Mouse (Mus musculus): ENCODE data around the gene Gm20388. TPM values are rescaled to one million over a fixed set of nuclear protein-coding genes. Genes with fewer than 3 reads are reported as not detected.

The Gm20388 gene
- total RNA-seq, 2 experiments from 2014 or later, result 2.2 to 7.6 TPM

- DNase-seq (ENCODE audit: low spot score in 2 of 2), result no peak
- no peak overlapping the region for H3K27ac ChIP-seq
- H3K4me3 ChIP-seq, result no peak overlapping the region
- no peak for TF ChIP-seq CTCF (conservative IDR thresholded peaks at IDR 0.05)
Observed at GRCm38 (mm10) chr8:120174606-120175005, 264.0 kb downstream of the Gm20388 start.

- no peak overlapping the region for H3K27ac ChIP-seq
- DNase-seq (ENCODE audit: low spot score in 2 of 2), result no peak
- no peak for TF ChIP-seq CTCF (conservative IDR thresholded peaks at IDR 0.05)
- H3K4me3 ChIP-seq, result no peak overlapping the region
Observed at GRCm38 (mm10) chr8:120176605-120177004, 266.0 kb downstream of the Gm20388 start.

- DNase-seq (ENCODE audit: low spot score in 2 of 2), result peak; percentile 47 to 60
- TF ChIP-seq CTCF (conservative IDR thresholded peaks at IDR 0.05), result no peak
- Histone ChIP-seq H3K4me3 (peak within 1 kb of the TSS; percentile 17; the same call in 1 of the 2 replicates), H3K27ac (0 out of 2 replicates have a peak within 1 kb of the TSS, but pooled peaks have one; percentile 23)
Observed at GRCm38 (mm10) chr8:120177318-120178123, 266.9 kb downstream of the Gm20388 start, which contains the start of gene Fam92b. Gene Fam92b (minus strand): TSS chr8:120177466.

- DNase-seq (ENCODE audit: low spot score in 2 of 2), result no peak
- H3K27ac ChIP-seq, result no peak overlapping the region
- H3K4me3 ChIP-seq, result no peak overlapping the region
- TF ChIP-seq CTCF (conservative IDR thresholded peaks at IDR 0.05), result no peak
Observed at GRCm38 (mm10) chr8:120178124-120178514, 267.5 kb downstream of the Gm20388 start.

GRCm38 (mm10) chr8:120179027-120179431 lies 268.4 kb downstream of the Gm20388 start:
- H3K4me3 ChIP-seq, result no peak overlapping the region; the same call in 1 of the 2 replicates
- no peak overlapping the region for H3K27ac ChIP-seq
- peak; percentile 83 to 96 for DNase-seq (ENCODE audit: low spot score in 2 of 2)
- peak; percentile 93 for TF ChIP-seq CTCF (conservative IDR thresholded peaks at IDR 0.05)

GRCm38 (mm10) chr8:120180445-120180970 lies 269.9 kb downstream of the Gm20388 start:
- DNase-seq (ENCODE audit: low spot score in 2 of 2), result no peak
- H3K27ac ChIP-seq, result no peak overlapping the region
- no peak overlapping the region for H3K4me3 ChIP-seq
- TF ChIP-seq CTCF (conservative IDR thresholded peaks at IDR 0.05), result no peak

- no peak for TF ChIP-seq CTCF (conservative IDR thresholded peaks at IDR 0.05)
- H3K4me3 ChIP-seq, result no peak overlapping the region
- DNase-seq (ENCODE audit: low spot score in 2 of 2), result no peak
- H3K27ac ChIP-seq, result no peak overlapping the region
Observed at GRCm38 (mm10) chr8:120181274-120181673, 270.6 kb downstream of the Gm20388 start.

- no peak for DNase-seq (ENCODE audit: low spot score in 2 of 2)
Observed at GRCm38 (mm10) chr8:120181861-120182414, 271.3 kb downstream of the Gm20388 start.

GRCm38 (mm10) chr8:120184366-120184765 lies 273.7 kb downstream of the Gm20388 start:
- TF ChIP-seq CTCF (conservative IDR thresholded peaks at IDR 0.05), result no peak
- Histone ChIP-seq H3K27ac (no peak overlapping the region), H3K4me3 (no peak overlapping the region)
- DNase-seq (ENCODE audit: low spot score in 2 of 2), result no peak

More at GRCm38 (mm10) chr8:120181861-120182414, 271.3 kb downstream of the Gm20388 start:
- H3K4me3 ChIP-seq, result no peak overlapping the region
- H3K27ac ChIP-seq, result no peak overlapping the region
- peak; percentile 31 for TF ChIP-seq CTCF (conservative IDR thresholded peaks at IDR 0.05)

GRCm38 (mm10) chr8:120184850-120185792 lies 274.5 kb downstream of the Gm20388 start:
- no peak for DNase-seq (ENCODE audit: low spot score in 2 of 2)
- TF ChIP-seq CTCF (conservative IDR thresholded peaks at IDR 0.05), result no peak
- H3K27ac ChIP-seq, result no peak overlapping the region; the same call in 1 of the 2 replicates
- H3K4me3 ChIP-seq, result no peak overlapping the region

GRCm38 (mm10) chr8:120186454-120186853 lies 275.8 kb downstream of the Gm20388 start:
- no peak overlapping the region for H3K4me3 ChIP-seq
- no peak for DNase-seq (ENCODE audit: low spot score in 2 of 2)
- no peak for TF ChIP-seq CTCF (conservative IDR thresholded peaks at IDR 0.05)
- peak overlapping the region; percentile 55; the same call in 1 of the 2 replicates for H3K27ac ChIP-seq

- no peak for DNase-seq (ENCODE audit: low spot score in 2 of 2)
- H3K27ac ChIP-seq, result no peak overlapping the region
- no peak overlapping the region for H3K4me3 ChIP-seq
- TF ChIP-seq CTCF (conservative IDR thresholded peaks at IDR 0.05), result no peak
Observed at GRCm38 (mm10) chr8:120188510-120188909, 277.9 kb downstream of the Gm20388 start.
